Mouse (Mus musculus) left cerebral cortex, postnatal 4 days (tissue): Measurements from ENCODE around the gene Fmnl3. TPM values are rescaled to one million over a fixed set of nuclear protein-coding genes. Genes with fewer than 3 reads are reported as not detected.
"Not testable (repeated sequence)": the region's sequence is repeated elsewhere in the genome, so short reads cannot be mapped to it uniquely, and the experiment has no call there.

Experiments
- DNase-seq: peaks from one replicate; pipeline ENCODE4 v3.0.0-alpha.2; 2022
- intact Hi-C: fragments of 180-260 bp; cut with DNase I; formaldehyde crosslinking; loops from one replicate; pipeline ENCODE4 v1.15.1; 2025
- total RNA-seq, 2 experiments: library from RNA; stranded (reverse); gene quantifications; 2 replicates each; pipeline ENCODE4 v1.2.3; 2021

Fmnl3 gene
- total RNA-seq, 2 experiments from 2014 or later = 23.2 to 24.0 TPM

- intact Hi-C loops = no loop called here
- DNase-seq = no peak
These were observed 20.5 kb upstream of the Fmnl3 start for GRCm38 (mm10) chr15:99390472-99391401.

- intact Hi-C loops = no loop called here
- DNase-seq = no peak
These were observed 17.7 kb upstream of the Fmnl3 start for GRCm38 (mm10) chr15:99387976-99388375.

GRCm38 (mm10) chr15:99386796-99387195 lies 16.5 kb upstream of the Fmnl3 start:
- DNase-seq = no peak
- intact Hi-C loops = no loop called here

GRCm38 (mm10) chr15:99386110-99386509 lies 15.8 kb upstream of the Fmnl3 start:
- DNase-seq, intact Hi-C loops: not testable (repeated sequence)

GRCm38 (mm10) chr15:99384071-99384470 lies 13.8 kb upstream of the Fmnl3 start:
- no peak for DNase-seq
- intact Hi-C loops = no loop called here

GRCm38 (mm10) chr15:99382893-99383292 lies 12.6 kb upstream of the Fmnl3 start:
- intact Hi-C loops = no loop called here
- no peak for DNase-seq

- intact Hi-C loops = no loop called here
- no peak for DNase-seq
These were observed 6.0 kb upstream of the Fmnl3 start for GRCm38 (mm10) chr15:99376240-99376639.

- no peak for DNase-seq
- intact Hi-C loops = no loop called here
These were observed 5.3 kb upstream of the Fmnl3 start for GRCm38 (mm10) chr15:99375581-99375980.

GRCm38 (mm10) chr15:99375036-99375435 lies 4.8 kb upstream of the Fmnl3 start:
- intact Hi-C loops = no loop called here
- no peak for DNase-seq

- no peak for DNase-seq
- intact Hi-C loops = loop anchor here (5.0 kb wide), 1 partner anchor 55 kb away; no protein-coding TSS in a partner anchor
These were observed 2.5 kb upstream of the Fmnl3 start for GRCm38 (mm10) chr15:99372761-99373160.

- DNase-seq = no peak
- intact Hi-C loops = loop anchor here (5.0 kb wide), 1 partner anchor 54 kb away; no protein-coding TSS in a partner anchor
These were observed 1.5 kb upstream of the Fmnl3 start for GRCm38 (mm10) chr15:99371526-99372340.

- DNase-seq = no peak
- intact Hi-C loops = loop anchor here (5.0 kb wide), 1 partner anchor 52 kb away; no protein-coding TSS in a partner anchor
These were observed 701 bp downstream of the Fmnl3 start for GRCm38 (mm10) chr15:99369391-99370171.

GRCm38 (mm10) chr15:99368583-99369266 lies 1.6 kb downstream of the Fmnl3 start:
- intact Hi-C loops = no loop called here
- DNase-seq = no peak

- no peak for DNase-seq
- intact Hi-C loops = no loop called here
These were observed 5.4 kb downstream of the Fmnl3 start for GRCm38 (mm10) chr15:99364921-99365320.

- intact Hi-C loops = no loop called here
- no peak for DNase-seq
These were observed 6.2 kb downstream of the Fmnl3 start for GRCm38 (mm10) chr15:99364022-99364530.

- DNase-seq = no peak
- intact Hi-C loops = no loop called here
These were observed 11.3 kb downstream of the Fmnl3 start for GRCm38 (mm10) chr15:99358952-99359351.

GRCm38 (mm10) chr15:99356462-99356861 lies 13.8 kb downstream of the Fmnl3 start:
- DNase-seq = no peak
- intact Hi-C loops = no loop called here

- DNase-seq = no peak
- intact Hi-C loops = no loop called here
These were observed 14.6 kb downstream of the Fmnl3 start for GRCm38 (mm10) chr15:99355660-99356059.

GRCm38 (mm10) chr15:99352306-99352705 lies 18.0 kb downstream of the Fmnl3 start:
- no peak for DNase-seq
- intact Hi-C loops = no loop called here

GRCm38 (mm10) chr15:99351610-99352009 lies 18.7 kb downstream of the Fmnl3 start:
- intact Hi-C loops = no loop called here
- DNase-seq = no peak
